Mouse (Mus musculus): ENCODE data around the gene Ppt2. TPM values are rescaled to one million over a fixed set of nuclear protein-coding genes. Genes with fewer than 3 reads are reported as not detected.

Ppt2 gene
- 20.9 and 21.7 TPM in 2 replicates for polyA plus RNA-seq (2016; fragmentation: Nextera tagmentation; extraction: Ambion mirVana)

GRCm38 (mm10) chr17:34627943-34628643 is at the start of gene Ppt2:
Gene Ppt2 (minus strand): TSS chr17:34628510.
- ATAC-seq (ENCODE audit: low FRiP score) = peak; percentile 9
- WGBS = 5% methylated on average over 29 of the region's 29 CpGs
- Histone ChIP-seq H3K4me2 (replicated peaks) (peak within 1 kb of the TSS; percentile 88), H3K4me3 (peak within 1 kb of the TSS; percentile 69), H3K4me1 (peaks cover 61% of the 10 kb centered on the region), H3K27ac (peak within 1 kb of the TSS; percentile 93), H3K27me3 (peaks cover 45% of the 10 kb centered on the region), H3K9ac (peak within 1 kb of the TSS; percentile 74), H3K36me3 (peaks cover 3% of the 10 kb centered on the region; the same call in 1 of the 2 replicates), H3K9me3 (replicated peaks) (no peaks in the 10 kb centered on the region)

- ATAC-seq (ENCODE audit: low FRiP score) = no peak
- peaks cover 10% of the 10 kb centered on the region for H3K4me1 ChIP-seq
- 74% methylated on average over 12 of the region's 12 CpGs for WGBS
- no peak overlapping the region for H3K4me3 ChIP-seq
- H3K36me3 ChIP-seq = no peaks in the 10 kb centered on the region
- H3K9me3 ChIP-seq (replicated peaks) = no peaks in the 10 kb centered on the region
- no peak overlapping the region for H3K4me2 ChIP-seq (replicated peaks)
- no peak overlapping the region for H3K9ac ChIP-seq
- H3K27me3 ChIP-seq = peaks cover 80% of the 10 kb centered on the region
- no peak overlapping the region for H3K27ac ChIP-seq
Observed at GRCm38 (mm10) chr17:34676671-34677070, 48.4 kb upstream of the Ppt2 start.

GRCm38 (mm10) chr17:34676093-34676460 is 47.8 kb upstream of the Ppt2 start:
- Histone ChIP-seq H3K27ac (no peak overlapping the region), H3K36me3 (no peaks in the 10 kb centered on the region), H3K27me3 (peaks cover 85% of the 10 kb centered on the region), H3K9me3 (replicated peaks) (no peaks in the 10 kb centered on the region), H3K4me2 (replicated peaks) (no peak overlapping the region), H3K4me3 (no peak overlapping the region), H3K9ac (no peak overlapping the region), H3K4me1 (peaks cover 16% of the 10 kb centered on the region)
- WGBS = 82% methylated on average over 6 of the region's 6 CpGs
- ATAC-seq (ENCODE audit: low FRiP score) = no peak

- no peak for ATAC-seq (ENCODE audit: low FRiP score)
- WGBS = 76% methylated on average over 13 of the region's 13 CpGs
- Histone ChIP-seq H3K27me3 (peaks cover 90% of the 10 kb centered on the region), H3K4me1 (peaks cover 17% of the 10 kb centered on the region), H3K9ac (no peak overlapping the region), H3K4me2 (replicated peaks) (no peak overlapping the region), H3K9me3 (replicated peaks) (no peaks in the 10 kb centered on the region), H3K4me3 (no peak overlapping the region), H3K36me3 (no peaks in the 10 kb centered on the region), H3K27ac (no peak overlapping the region)
Observed at GRCm38 (mm10) chr17:34675205-34676092, 47.1 kb upstream of the Ppt2 start.

- WGBS = 68% methylated on average over 11 of the region's 11 CpGs
- no peak overlapping the region for H3K4me3 ChIP-seq
- ATAC-seq (ENCODE audit: low FRiP score) = no peak
Observed at GRCm38 (mm10) chr17:34674524-34675204, 46.4 kb upstream of the Ppt2 start.

GRCm38 (mm10) chr17:34673139-34673538 is 44.8 kb upstream of the Ppt2 start:
- no peaks in the 10 kb centered on the region for H3K9me3 ChIP-seq (replicated peaks)
- no peak overlapping the region for H3K9ac ChIP-seq
- WGBS = 86% methylated on average over 7 of the region's 7 CpGs
- H3K4me1 ChIP-seq = peaks cover 17% of the 10 kb centered on the region
- H3K4me3 ChIP-seq = no peak overlapping the region
- no peak overlapping the region for H3K4me2 ChIP-seq (replicated peaks)
- no peaks in the 10 kb centered on the region for H3K36me3 ChIP-seq
- H3K27me3 ChIP-seq = peaks cover 84% of the 10 kb centered on the region
- no peak overlapping the region for H3K27ac ChIP-seq
- ATAC-seq (ENCODE audit: low FRiP score) = no peak

More at GRCm38 (mm10) chr17:34674524-34675204, 46.4 kb upstream of the Ppt2 start:
- Histone ChIP-seq H3K9ac (no peak overlapping the region), H3K27ac (no peak overlapping the region), H3K9me3 (replicated peaks) (no peaks in the 10 kb centered on the region), H3K4me1 (peaks cover 17% of the 10 kb centered on the region), H3K27me3 (peaks cover 90% of the 10 kb centered on the region), H3K4me2 (replicated peaks) (no peak overlapping the region), H3K36me3 (no peaks in the 10 kb centered on the region)

GRCm38 (mm10) chr17:34672246-34672792 is 44.0 kb upstream of the Ppt2 start:
- 36% methylated on average over 49 of the region's 49 CpGs for WGBS
- peak; percentile 7; the same call in 1 of the 2 replicates for ATAC-seq (ENCODE audit: low FRiP score)

DNA sequence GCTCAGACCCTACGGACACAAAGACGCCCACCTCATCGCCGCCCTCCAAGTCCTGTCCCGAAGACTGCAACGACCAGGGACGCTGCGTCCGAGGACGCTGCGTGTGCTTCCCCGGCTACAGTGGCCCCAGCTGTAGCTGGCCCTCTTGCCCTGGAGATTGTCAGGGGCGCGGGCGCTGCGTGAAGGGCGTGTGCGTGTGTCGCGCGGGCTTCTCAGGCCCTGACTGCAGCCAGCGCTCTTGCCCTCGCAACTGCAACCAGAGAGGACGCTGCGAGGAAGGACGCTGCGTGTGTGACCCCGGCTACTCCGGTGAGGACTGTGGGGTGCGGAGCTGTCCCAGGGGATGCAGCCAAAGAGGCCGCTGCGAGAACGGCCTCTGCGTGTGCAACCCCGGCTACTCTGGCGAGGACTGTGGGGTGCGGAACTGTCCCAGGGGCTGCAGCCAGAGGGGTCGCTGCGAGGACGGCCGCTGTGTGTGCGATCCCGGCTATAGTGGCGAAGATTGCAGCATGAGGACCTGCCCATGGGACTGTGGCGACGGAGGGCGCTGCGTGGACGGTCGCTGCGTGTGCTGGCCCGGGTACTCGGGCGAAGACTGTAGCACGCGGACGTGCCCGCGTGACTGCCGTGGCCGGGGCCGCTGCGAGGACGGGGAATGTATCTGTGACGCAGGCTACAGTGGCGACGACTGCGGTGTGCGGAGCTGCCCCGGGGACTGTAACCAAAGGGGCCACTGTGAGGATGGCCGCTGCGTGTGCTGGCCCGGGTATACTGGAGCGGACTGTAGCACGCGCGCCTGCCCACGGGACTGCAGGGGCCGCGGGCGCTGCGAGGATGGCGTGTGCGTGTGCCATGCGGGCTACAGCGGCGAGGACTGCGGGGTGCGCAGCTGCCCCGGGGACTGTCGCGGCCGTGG is 43.1 kb upstream of the Ppt2 start:
- Histone ChIP-seq H3K27ac (no peak overlapping the region), H3K36me3 (no peaks in the 10 kb centered on the region), H3K27me3 (peaks cover 82% of the 10 kb centered on the region), H3K4me3 (peak overlapping the region; percentile 34), H3K9ac (peak overlapping the region; percentile 33; the same call in 1 of the 2 replicates), H3K4me2 (replicated peaks) (peak overlapping the region; percentile 64), H3K9me3 (replicated peaks) (no peaks in the 10 kb centered on the region), H3K4me1 (peaks cover 17% of the 10 kb centered on the region)
- peak; percentile 43; the same call in 1 of the 2 replicates for ATAC-seq (ENCODE audit: low FRiP score)
- WGBS = 7% methylated on average over 91 of the region's 93 CpGs

More at GRCm38 (mm10) chr17:34672246-34672792, 44.0 kb upstream of the Ppt2 start:
- Histone ChIP-seq H3K27me3 (peaks cover 86% of the 10 kb centered on the region), H3K9me3 (replicated peaks) (no peaks in the 10 kb centered on the region), H3K27ac (no peak overlapping the region), H3K4me3 (peak overlapping the region; percentile 34), H3K4me1 (peaks cover 17% of the 10 kb centered on the region), H3K9ac (no peak overlapping the region), H3K4me2 (replicated peaks) (peak overlapping the region; percentile 64), H3K36me3 (no peaks in the 10 kb centered on the region)

- H3K27ac ChIP-seq = no peak within 1 kb of the TSS
- H3K4me2 ChIP-seq (replicated peaks) = peak within 1 kb of the TSS; percentile 64
- peak within 1 kb of the TSS; percentile 34 for H3K4me3 ChIP-seq
- H3K4me1 ChIP-seq = peaks cover 17% of the 10 kb centered on the region
- no peaks in the 10 kb centered on the region for H3K36me3 ChIP-seq
- H3K27me3 ChIP-seq = peaks cover 74% of the 10 kb centered on the region
- ATAC-seq (ENCODE audit: low FRiP score) = no peak
- peak within 1 kb of the TSS; percentile 33; the same call in 1 of the 2 replicates for H3K9ac ChIP-seq
- no peaks in the 10 kb centered on the region for H3K9me3 ChIP-seq (replicated peaks)
- 66% methylated on average over 7 of the region's 7 CpGs for WGBS
Observed at GRCm38 (mm10) chr17:34670235-34670634, 41.9 kb upstream of the Ppt2 start, which contains the start of gene Tnxb. Gene Tnxb (plus strand): TSS chr17:34670535.

GRCm38 (mm10) chr17:34664472-34664871 is 36.2 kb upstream of the Ppt2 start:
- H3K9me3 ChIP-seq (replicated peaks) = no peaks in the 10 kb centered on the region
- 82% methylated on average over 7 of the region's 7 CpGs for WGBS
- no peak overlapping the region for H3K9ac ChIP-seq
- no peak overlapping the region for H3K4me3 ChIP-seq
- no peaks in the 10 kb centered on the region for H3K36me3 ChIP-seq
- no peak overlapping the region for H3K27ac ChIP-seq
- ATAC-seq (ENCODE audit: low FRiP score) = no peak
- H3K4me1 ChIP-seq = peaks cover 10% of the 10 kb centered on the region
- no peak overlapping the region for H3K4me2 ChIP-seq (replicated peaks)
- H3K27me3 ChIP-seq = peaks cover 54% of the 10 kb centered on the region

DNA sequence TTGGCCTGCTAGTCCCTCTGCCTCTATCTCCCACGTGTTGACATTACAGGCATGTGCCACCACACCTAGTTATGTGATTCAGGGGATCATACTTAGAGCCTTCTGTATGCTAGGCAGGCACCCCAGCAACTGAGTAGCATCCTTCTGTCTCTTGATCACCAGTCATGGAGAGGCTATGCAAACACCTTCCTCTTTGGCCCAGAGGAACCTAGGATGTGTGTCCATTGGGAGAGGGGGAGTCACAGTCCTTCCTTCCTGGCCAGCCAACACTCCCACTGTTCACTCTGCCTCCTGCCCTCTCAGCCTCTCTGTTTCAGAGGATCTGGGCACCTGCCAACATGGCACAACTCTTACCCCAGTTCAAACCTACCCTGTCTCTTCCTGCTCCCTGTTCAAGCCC is 35.2 kb upstream of the Ppt2 start:
- 43% methylated on average over 1 of the region's 1 CpGs for WGBS
- no peak overlapping the region for H3K9ac ChIP-seq
- H3K4me2 ChIP-seq (replicated peaks) = no peak overlapping the region
- H3K36me3 ChIP-seq = no peaks in the 10 kb centered on the region
- H3K27me3 ChIP-seq = peaks cover 52% of the 10 kb centered on the region
- no peak for ATAC-seq (ENCODE audit: low FRiP score)
- no peak overlapping the region for H3K27ac ChIP-seq
- H3K4me3 ChIP-seq = no peak overlapping the region
- H3K9me3 ChIP-seq (replicated peaks) = no peaks in the 10 kb centered on the region
- H3K4me1 ChIP-seq = peaks cover 10% of the 10 kb centered on the region

Data from hindbrain, embryonic 12.5 days (tissue).